Mouse (Mus musculus) myocyte (in vitro differentiated cells): Measurements from ENCODE around the gene Disc1. TPM values are rescaled to one million over a fixed set of nuclear protein-coding genes. Genes with fewer than 3 reads are reported as not detected.

Experiments
- H3K27me3 ChIP-seq: one replicate; pipeline ENCODE4 v1.6.1; 2011; ENCODE audit not compliant: control insufficient read depth, insufficient read depth, insufficient read length
- H3K36me3 ChIP-seq: one replicate; pipeline ENCODE4 v1.6.1; 2011; ENCODE audit not compliant: control insufficient read depth, insufficient read depth
- H3K4me2 ChIP-seq: one replicate; pipeline ENCODE4 v1.6.1; 2011; ENCODE audit warnings: low read depth, control low read depth
- H3K4me3 ChIP-seq: one replicate; pipeline ENCODE4 v1.5.1; 2011; ENCODE audit warnings: mild to moderate bottlenecking, control low read depth, moderate library complexity
- H3K79me2 ChIP-seq: one replicate; pipeline ENCODE4 v1.6.1; 2011; ENCODE audit not compliant: control insufficient read depth, insufficient read depth
- H3ac ChIP-seq: one replicate; pipeline ENCODE4 v1.6.1; 2011; ENCODE audit not compliant: control insufficient read depth, insufficient read length
- CEBPB ChIP-seq: IDR thresholded peaks from 2 replicates; pipeline ENCODE4 v1.6.1; 2011; ENCODE audit warnings: mild to moderate bottlenecking, moderate library complexity; ENCODE audit not compliant: poor library complexity, insufficient read depth, severe bottlenecking
- E2F4 ChIP-seq: IDR thresholded peaks from one replicate; pipeline ENCODE4 v1.6.1; 2011; ENCODE audit warnings: mild to moderate bottlenecking, control low read depth, moderate library complexity; ENCODE audit not compliant: insufficient read depth
- MAX ChIP-seq: IDR thresholded peaks from one replicate; pipeline ENCODE4 v1.6.1; 2011; ENCODE audit warnings: low read depth, mild to moderate bottlenecking, control low read depth
- MYOD1 ChIP-seq, 3 experiments: IDR thresholded peaks; one replicate each; pipeline ENCODE4 v1.6.1; 2011; ENCODE audit warnings: control low read depth in 2 of 3, low read depth in 2 of 3, mild to moderate bottlenecking in 2 of 3, moderate library complexity in 1 of 3; ENCODE audit not compliant: insufficient read length in 2 of 3, control insufficient read depth in 1 of 3
- MYOG ChIP-seq, 3 experiments: IDR thresholded peaks; one replicate each; pipeline ENCODE4 v1.6.1; 2011; ENCODE audit warnings: control low read depth in 2 of 3, low read depth in 2 of 3, mild to moderate bottlenecking in 2 of 3; ENCODE audit not compliant: insufficient read length in 2 of 3, control insufficient read depth in 1 of 3, insufficient read depth in 1 of 3
- POLR2A ChIP-seq: IDR thresholded peaks from one replicate; pipeline ENCODE4 v1.6.1; 2011; ENCODE audit warnings: low read depth, mild to moderate bottlenecking, control low read depth, moderate library complexity; ENCODE audit not compliant: insufficient read length
- POLR2AphosphoS2 ChIP-seq: IDR thresholded peaks from one replicate; pipeline ENCODE4 v1.6.1; 2011; ENCODE audit warnings: low read depth, control low read depth; ENCODE audit not compliant: insufficient read length
- REST ChIP-seq: IDR thresholded peaks from one replicate; pipeline ENCODE4 v1.6.1; 2011; ENCODE audit warnings: mild to moderate bottlenecking, control low read depth, moderate library complexity; ENCODE audit not compliant: insufficient read depth, insufficient read length
- SRF ChIP-seq: IDR thresholded peaks from one replicate; pipeline ENCODE4 v1.6.1; 2011; ENCODE audit warnings: low read depth; ENCODE audit not compliant: control insufficient read depth, insufficient read length
- TCF12 ChIP-seq: IDR thresholded peaks from one replicate; pipeline ENCODE4 v1.6.1; 2011; ENCODE audit warnings: mild to moderate bottlenecking, control low read depth; ENCODE audit not compliant: poor library complexity, insufficient read depth, severe bottlenecking
- TCF3 ChIP-seq: IDR thresholded peaks from one replicate; pipeline ENCODE4 v1.6.1; 2011; ENCODE audit warnings: low read depth, control low read depth; ENCODE audit not compliant: insufficient read length
- USF1 ChIP-seq: IDR thresholded peaks from one replicate; pipeline ENCODE4 v1.6.1; 2011; ENCODE audit warnings: low read depth, mild to moderate bottlenecking, control low read depth, moderate library complexity
- polyA plus RNA-seq: library from polyadenylated mRNA; unstranded; fragments of >200 nt; fragmentation: generic; extraction: Trizol; gene quantifications from one replicate; pipeline ENCODE4 v1.2.1, GENCODE M21; 2012; ENCODE audit warnings: missing spikeins

Disc1 gene
- polyA plus RNA-seq, 1 experiment: 0.06 TPM

DNA sequence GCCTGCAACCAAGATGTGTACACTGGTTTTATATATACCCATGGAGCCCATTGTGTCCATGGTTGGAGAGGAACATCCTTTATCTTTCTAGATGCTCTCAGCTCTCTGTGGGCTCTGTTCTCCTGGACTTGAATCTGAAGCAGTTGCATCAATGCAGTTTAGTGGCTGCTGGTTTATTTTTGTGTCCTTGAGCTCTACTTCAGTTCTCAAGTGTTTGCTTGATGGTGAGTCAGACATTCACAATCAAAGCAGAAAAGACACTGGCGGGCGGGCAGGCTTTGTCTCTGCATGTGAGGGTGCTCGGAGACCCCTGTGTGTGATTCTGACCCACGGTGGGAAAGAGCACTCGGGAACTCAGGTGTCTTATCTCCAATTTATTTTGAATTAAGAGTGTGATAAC is 166.6 kb downstream of the Disc1 start:
- Histone ChIP-seq H3K79me2 (no peaks in the 10 kb centered on the region), H3K4me3 (no peak overlapping the region), H3K4me2 (no peak overlapping the region), H3ac (no peak overlapping the region), H3K36me3 (no peaks in the 10 kb centered on the region), H3K27me3 (no peaks in the 10 kb centered on the region)
- no peak for TF ChIP-seq TCF12
- TF ChIP-seq MYOD1 (IDR thresholded peaks at IDR 0.05; ENCODE audit: control insufficient read depth in 1 of 3, insufficient read length in 2 of 3, low read depth in 2 of 3): no peak
- no peak for TF ChIP-seq CEBPB
- no peak for TF ChIP-seq SRF
- no peak for TF ChIP-seq USF1
- TF ChIP-seq POLR2A: no peak
- TF ChIP-seq MYOG (IDR thresholded peaks at IDR 0.05; ENCODE audit: control insufficient read depth in 1 of 3, insufficient read depth in 1 of 3, insufficient read length in 2 of 3, low read depth in 2 of 3): no peak
- no peak for TF ChIP-seq POLR2AphosphoS2
- TF ChIP-seq E2F4: no peak

DNA sequence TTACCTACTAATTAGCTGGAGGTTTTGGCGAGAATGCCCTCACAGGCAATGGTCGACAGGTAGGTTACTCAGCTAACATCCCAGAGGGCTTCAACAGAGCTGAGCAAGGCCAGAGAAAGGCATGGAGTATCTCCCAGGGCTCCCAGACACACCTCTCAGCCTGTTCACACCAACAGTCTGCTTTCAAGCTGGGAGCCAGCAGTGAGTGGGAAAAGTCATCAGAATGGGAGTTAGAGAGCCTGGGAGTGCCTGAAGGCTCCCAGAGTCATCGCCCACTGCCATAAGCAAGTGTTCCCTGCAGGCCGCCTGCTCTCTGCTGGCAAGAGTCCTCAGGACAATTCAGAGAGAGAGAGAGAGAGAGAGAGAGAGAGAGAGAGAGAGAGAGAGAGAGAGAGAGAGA is 167.1 kb downstream of the Disc1 start:
- no peaks in the 10 kb centered on the region for H3K36me3 ChIP-seq
- TF ChIP-seq MYOD1 (IDR thresholded peaks at IDR 0.05; ENCODE audit: control insufficient read depth in 1 of 3, insufficient read length in 2 of 3, low read depth in 2 of 3): no peak
- TF ChIP-seq MAX: no peak
- no peak for TF ChIP-seq CEBPB
- TF ChIP-seq POLR2A: no peak
- TF ChIP-seq MYOG (IDR thresholded peaks at IDR 0.05; ENCODE audit: control insufficient read depth in 1 of 3, insufficient read depth in 1 of 3, insufficient read length in 2 of 3, low read depth in 2 of 3): no peak
- TF ChIP-seq E2F4: no peak
- no peak for TF ChIP-seq SRF
- no peak for TF ChIP-seq TCF12
- TF ChIP-seq TCF3: no peak
- no peak for TF ChIP-seq USF1
- TF ChIP-seq REST: no peak
- no peak for TF ChIP-seq POLR2AphosphoS2
- no peaks in the 10 kb centered on the region for H3K79me2 ChIP-seq
- H3K4me3 ChIP-seq: no peak overlapping the region
- H3ac ChIP-seq: no peak overlapping the region
- no peak overlapping the region for H3K4me2 ChIP-seq
- no peaks in the 10 kb centered on the region for H3K27me3 ChIP-seq

DNA sequence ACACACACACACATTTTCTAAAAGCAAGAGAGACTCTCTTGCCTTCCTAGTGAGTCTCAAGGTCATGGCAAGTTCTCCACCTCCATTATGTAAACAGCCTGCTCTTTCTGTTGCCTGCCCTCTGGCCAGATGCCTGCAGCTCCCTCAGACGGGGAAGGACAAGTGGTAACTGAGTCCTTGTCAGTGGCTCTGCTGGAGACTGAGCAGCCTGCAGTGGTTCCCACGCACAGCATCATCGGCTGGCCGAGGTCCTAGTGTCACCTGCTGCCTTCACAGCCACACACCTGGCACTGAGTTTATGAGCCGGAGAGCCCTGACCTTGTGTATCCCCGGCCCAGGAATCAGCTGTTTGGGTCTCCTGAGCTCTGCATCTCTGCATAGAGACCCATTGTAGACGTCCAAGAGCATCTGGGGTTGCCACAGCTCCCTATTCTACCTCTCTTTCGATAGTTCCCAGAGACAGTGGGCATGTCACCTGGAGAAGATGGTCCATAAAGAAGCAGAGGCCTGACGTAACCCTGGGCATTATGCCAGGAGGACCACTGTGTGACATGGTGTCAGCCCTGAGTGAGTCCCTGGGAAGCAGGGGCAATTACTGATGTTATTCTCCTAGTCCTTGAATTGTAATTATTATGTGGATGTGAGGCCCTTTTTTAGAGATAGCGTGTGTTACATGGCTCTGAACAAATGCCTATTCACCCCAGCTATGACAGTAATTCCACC is 169.2 kb downstream of the Disc1 start:
- TF ChIP-seq E2F4: no peak
- no peak for TF ChIP-seq POLR2AphosphoS2
- no peak for TF ChIP-seq CEBPB
- no peak for TF ChIP-seq REST
- TF ChIP-seq TCF12: no peak
- TF ChIP-seq MYOD1 (IDR thresholded peaks at IDR 0.05; ENCODE audit: control insufficient read depth in 1 of 3, insufficient read length in 2 of 3, low read depth in 2 of 3): no peak
- no peak for TF ChIP-seq USF1
- TF ChIP-seq TCF3: no peak
- TF ChIP-seq POLR2A: no peak
- TF ChIP-seq SRF: no peak
- TF ChIP-seq MAX: no peak
- TF ChIP-seq MYOG (IDR thresholded peaks at IDR 0.05; ENCODE audit: control insufficient read depth in 1 of 3, insufficient read depth in 1 of 3, insufficient read length in 2 of 3, low read depth in 2 of 3): no peak
- Histone ChIP-seq H3K79me2 (no peaks in the 10 kb centered on the region), H3K36me3 (no peaks in the 10 kb centered on the region), H3K27me3 (no peaks in the 10 kb centered on the region), H3K4me2 (no peak overlapping the region), H3K4me3 (no peak overlapping the region), H3ac (no peak overlapping the region)

DNA sequence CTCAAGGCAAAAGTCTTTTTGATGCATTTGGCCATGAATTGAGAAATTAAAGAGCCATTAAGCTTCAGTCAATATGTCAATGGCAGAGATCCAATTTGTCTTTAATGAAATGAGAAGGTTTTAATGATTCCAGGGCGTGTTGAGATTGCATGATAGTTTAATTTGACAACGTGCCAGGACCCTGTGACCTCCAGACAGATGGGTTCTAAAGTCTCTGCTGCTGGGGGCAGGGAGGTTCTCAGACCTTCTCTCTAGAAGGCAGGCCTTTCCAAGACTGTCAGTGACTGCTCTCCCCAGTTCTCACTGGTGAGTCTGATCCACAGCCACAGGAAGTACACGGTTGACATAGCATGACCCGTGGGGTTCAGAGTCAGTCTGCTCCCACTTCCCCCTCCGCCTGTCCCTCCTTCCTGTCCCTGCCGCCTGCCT is 170.3 kb downstream of the Disc1 start:
- no peak for TF ChIP-seq POLR2A
- TF ChIP-seq POLR2AphosphoS2: no peak
- no peaks in the 10 kb centered on the region for H3K79me2 ChIP-seq

DNA sequence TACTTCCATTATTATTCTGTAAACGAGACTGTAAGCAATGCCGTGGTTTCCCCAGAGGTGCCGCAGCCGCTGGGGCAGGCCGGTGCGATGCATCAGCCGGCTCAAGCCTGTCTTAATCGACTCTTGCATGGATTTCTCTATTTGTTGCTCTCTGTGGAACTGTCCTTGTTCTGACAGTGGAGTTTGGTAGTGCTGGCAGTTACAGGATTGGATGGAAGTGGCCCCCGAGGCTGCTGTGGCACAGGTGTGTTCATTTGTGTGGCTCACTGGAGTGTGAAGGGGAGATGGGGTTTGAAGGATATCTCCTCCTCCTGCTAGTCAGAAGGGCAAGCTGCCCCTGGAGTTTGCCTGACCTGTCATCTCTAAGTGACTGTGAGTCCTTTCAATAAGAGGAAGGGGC is 171.3 kb downstream of the Disc1 start:
- Histone ChIP-seq H3K79me2 (no peaks in the 10 kb centered on the region), H3K36me3 (no peaks in the 10 kb centered on the region), H3ac (no peak overlapping the region), H3K27me3 (no peaks in the 10 kb centered on the region), H3K4me2 (no peak overlapping the region), H3K4me3 (no peak overlapping the region)
- no peak for TF ChIP-seq MAX
- TF ChIP-seq TCF12: no peak
- no peak for TF ChIP-seq MYOG (IDR thresholded peaks at IDR 0.05; ENCODE audit: control insufficient read depth in 1 of 3, insufficient read depth in 1 of 3, insufficient read length in 2 of 3, low read depth in 2 of 3)
- TF ChIP-seq POLR2AphosphoS2: no peak
- TF ChIP-seq MYOD1 (IDR thresholded peaks at IDR 0.05; ENCODE audit: control insufficient read depth in 1 of 3, insufficient read length in 2 of 3, low read depth in 2 of 3): no peak
- no peak for TF ChIP-seq POLR2A
- TF ChIP-seq USF1: no peak
- no peak for TF ChIP-seq TCF3

More for the DNA sequence above, 170.3 kb downstream of the Disc1 start:
- Histone ChIP-seq H3K4me2 (no peak overlapping the region), H3K36me3 (no peaks in the 10 kb centered on the region), H3K27me3 (no peaks in the 10 kb centered on the region), H3ac (no peak overlapping the region), H3K4me3 (no peak overlapping the region)
